Mouse (Mus musculus) B cell, adult 2 months (primary cell): ENCODE results near the gene Stoml1.

Experiments used
- DNase-seq, 2 experiments: peaks; one replicate each; pipeline ENCODE4 v3.0.0; 2022

The Stoml1 gene

DNA sequence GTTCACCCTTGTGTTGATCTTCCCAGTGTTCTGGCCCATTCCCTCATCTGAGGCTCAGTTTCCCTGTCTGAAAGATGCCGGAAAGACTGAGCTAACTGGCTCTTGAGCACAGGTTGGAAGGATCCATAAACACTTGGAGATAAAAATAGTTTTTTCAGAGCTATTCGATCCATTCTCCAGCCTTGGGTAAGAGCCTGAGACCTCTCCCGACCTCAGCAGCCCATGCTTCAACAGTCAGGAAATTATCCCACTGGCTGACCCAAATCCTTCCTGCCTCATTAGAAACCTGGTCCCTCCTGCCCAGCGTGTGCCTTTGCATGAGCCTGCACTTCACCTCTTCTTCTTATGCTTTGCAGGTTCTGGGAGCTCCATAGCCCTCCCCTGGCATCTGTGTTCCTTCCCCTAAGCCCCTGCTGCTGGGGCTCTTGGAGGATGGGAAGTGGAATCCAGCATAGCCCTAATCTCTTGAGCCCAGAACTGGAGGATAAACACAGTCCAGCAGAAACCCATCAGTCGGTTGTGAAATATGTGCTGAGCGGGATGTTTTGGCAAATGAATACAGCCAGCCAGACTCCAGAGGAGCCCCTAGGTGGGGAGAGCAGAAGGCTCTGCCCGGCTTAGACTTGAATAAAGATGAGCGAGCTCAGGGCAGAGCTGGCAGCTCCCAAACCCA is 50.8 kb downstream of the Stoml1 start:
- no peak for DNase-seq

- no peak for DNase-seq
Measured at GRCm38 (mm10) chr9:58305686-58306085, 52.7 kb downstream of the Stoml1 start.

- DNase-seq = no peak
Measured at GRCm38 (mm10) chr9:58308395-58308794, 55.4 kb downstream of the Stoml1 start.

DNA sequence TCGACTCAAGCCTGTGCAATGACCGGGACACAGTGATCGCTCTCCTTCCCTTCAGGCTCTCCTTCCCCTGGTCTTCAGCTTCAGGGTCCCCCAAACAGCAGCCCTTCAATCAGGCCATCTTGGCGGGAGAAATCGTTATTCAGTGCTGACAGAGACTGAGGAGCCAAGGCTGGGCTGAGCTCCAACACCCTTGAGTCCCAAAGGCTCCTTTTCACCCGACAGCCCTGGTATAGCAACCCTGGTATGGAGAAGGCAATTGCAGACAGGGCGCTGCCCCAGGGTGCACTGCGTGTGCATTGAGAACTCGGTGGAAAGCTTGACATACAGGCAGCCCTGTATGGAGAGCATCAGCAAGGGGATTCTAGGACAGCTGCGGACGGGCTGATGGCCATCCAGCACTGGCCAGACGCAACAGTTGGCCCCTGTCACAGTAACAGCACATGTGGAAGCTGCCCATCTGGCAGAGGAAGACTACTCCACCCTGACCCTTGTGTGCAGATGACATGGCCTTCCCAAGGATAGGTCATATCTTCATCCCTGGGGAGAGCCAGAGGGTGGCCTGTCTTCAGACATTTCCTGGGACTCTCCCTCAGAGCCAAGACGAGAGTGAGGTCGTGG is 57.2 kb downstream of the Stoml1 start:
- no peak for DNase-seq

DNA sequence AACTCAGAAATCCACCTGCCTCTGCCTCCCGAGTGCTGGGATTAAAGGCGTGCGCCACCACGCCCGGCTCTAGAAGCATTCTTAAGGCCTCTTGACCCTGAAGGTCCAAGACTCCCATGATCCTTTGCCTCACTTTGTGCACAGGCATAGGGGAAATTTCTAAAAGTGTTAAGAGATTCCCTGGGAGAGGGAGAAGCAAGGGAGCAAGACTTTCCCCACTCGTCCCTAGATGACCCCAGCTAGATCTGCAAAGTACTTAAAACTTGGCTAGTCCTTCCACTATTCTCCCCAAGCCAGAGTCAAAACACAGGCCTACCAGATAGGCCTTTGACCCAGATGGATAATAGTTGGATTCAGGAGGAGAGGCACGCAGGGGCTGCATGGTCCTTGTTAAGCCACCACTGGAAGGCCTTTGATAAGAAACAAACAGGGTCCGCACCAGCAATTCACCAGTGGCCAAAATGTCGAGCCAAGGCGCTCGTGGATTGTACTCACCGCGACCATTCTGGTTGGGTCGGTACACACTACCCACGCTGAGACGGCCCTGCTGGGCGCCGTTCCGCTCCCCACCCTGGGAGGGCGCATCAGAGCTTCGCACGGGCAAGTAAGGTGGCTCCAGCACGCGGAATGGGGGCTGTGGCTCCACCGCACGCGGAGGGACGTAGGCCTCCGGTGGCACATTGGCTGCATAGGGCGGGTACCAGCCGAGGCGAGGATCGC is 58.4 kb downstream of the Stoml1 start:
- no peak for DNase-seq
